Mouse (Mus musculus): ENCODE data around the gene Myt1l.

Myt1l gene

GRCm38 (mm10) chr12:29907056-29907455 lies 378.9 kb downstream of the Myt1l start:
- DNase-seq (ENCODE audit: low spot score) = peak; percentile 32

- DNase-seq (ENCODE audit: low spot score) = no peak
Measured at GRCm38 (mm10) chr12:29916139-29916538, 388.0 kb downstream of the Myt1l start.

- no peak for DNase-seq (ENCODE audit: low spot score)
Measured at GRCm38 (mm10) chr12:29916807-29917206, 388.6 kb downstream of the Myt1l start.

GRCm38 (mm10) chr12:29920298-29920697 lies 392.1 kb downstream of the Myt1l start:
- no peak for DNase-seq (ENCODE audit: low spot score)

- no peak for DNase-seq (ENCODE audit: low spot score)
Measured at GRCm38 (mm10) chr12:29921481-29921880, 393.3 kb downstream of the Myt1l start.

GRCm38 (mm10) chr12:29926896-29927295 lies 398.7 kb downstream of the Myt1l start:
- no peak for DNase-seq (ENCODE audit: low spot score)

- DNase-seq (ENCODE audit: low spot score) = no peak
Measured at GRCm38 (mm10) chr12:29930591-29930990, 402.4 kb downstream of the Myt1l start.

GRCm38 (mm10) chr12:29932951-29933350 lies 404.8 kb downstream of the Myt1l start:
- DNase-seq (ENCODE audit: low spot score) = no peak

- no peak for DNase-seq (ENCODE audit: low spot score)
Measured at GRCm38 (mm10) chr12:29933501-29933900, 405.3 kb downstream of the Myt1l start.

- DNase-seq (ENCODE audit: low spot score) = no peak
Measured at GRCm38 (mm10) chr12:29934120-29934581, 406.0 kb downstream of the Myt1l start.

GRCm38 (mm10) chr12:29937308-29937707 lies 409.1 kb downstream of the Myt1l start, which contains the start of gene Pxdn:
Gene Pxdn, plus strand, starts transcription at chr12:29937608.
- no peak for DNase-seq (ENCODE audit: low spot score)

GRCm38 (mm10) chr12:29937851-29938375 lies 409.7 kb downstream of the Myt1l start:
- peak; percentile 47 for DNase-seq (ENCODE audit: low spot score)

GRCm38 (mm10) chr12:29938376-29939041 lies 410.3 kb downstream of the Myt1l start:
- DNase-seq (ENCODE audit: low spot score) = peak; percentile 38

- no peak for DNase-seq (ENCODE audit: low spot score)
Measured at GRCm38 (mm10) chr12:29939261-29939671, 411.1 kb downstream of the Myt1l start.

- no peak for DNase-seq (ENCODE audit: low spot score)
Measured at GRCm38 (mm10) chr12:29942435-29942834, 414.3 kb downstream of the Myt1l start.

GRCm38 (mm10) chr12:29944650-29945049 lies 416.5 kb downstream of the Myt1l start:
- no peak for DNase-seq (ENCODE audit: low spot score)

GRCm38 (mm10) chr12:29945182-29945743 lies 417.1 kb downstream of the Myt1l start:
- DNase-seq (ENCODE audit: low spot score) = no peak

- no peak for DNase-seq (ENCODE audit: low spot score)
Measured at GRCm38 (mm10) chr12:29951043-29951442, 422.9 kb downstream of the Myt1l start.

- no peak for DNase-seq (ENCODE audit: low spot score)
Measured at GRCm38 (mm10) chr12:29951485-29951884, 423.3 kb downstream of the Myt1l start.

- peak; percentile 47 for DNase-seq (ENCODE audit: low spot score)
Measured at GRCm38 (mm10) chr12:29952102-29952501, 423.9 kb downstream of the Myt1l start.

GRCm38 (mm10) chr12:29953999-29954398 lies 425.8 kb downstream of the Myt1l start:
- DNase-seq (ENCODE audit: low spot score) = no peak

GRCm38 (mm10) chr12:29954464-29954863 lies 426.3 kb downstream of the Myt1l start:
- no peak for DNase-seq (ENCODE audit: low spot score)

- no peak for DNase-seq (ENCODE audit: low spot score)
Measured at GRCm38 (mm10) chr12:29956969-29957368, 428.8 kb downstream of the Myt1l start.
